Mouse (Mus musculus) left cerebral cortex, postnatal 14 days (tissue): ENCODE measurements around the gene Samd5. TPM values are rescaled to one million over a fixed set of nuclear protein-coding genes. Genes with fewer than 3 reads are reported as not detected.

ENCODE experiments used
- DNase-seq, 2 experiments: peaks; one replicate each; pipeline ENCODE4 v3.0.0; 2021 to 2022; ENCODE audit warnings: low spot score in 2 of 2, mixed read lengths in 1 of 2
- intact Hi-C: fragments of 180-260 bp; cut with DNase I; formaldehyde crosslinking; loops from one replicate; pipeline ENCODE4 v1.15.1; 2025
- total RNA-seq, 2 experiments: library from RNA; stranded (reverse); gene quantifications; 2 replicates each; pipeline ENCODE4 v1.2.3; 2021

The Samd5 gene
- total RNA-seq, 2 experiments from 2014 or later = 12.4 to 14.4 TPM

GRCm38 (mm10) chr10:9670351-9670750 is 4.7 kb downstream of the Samd5 start:
- intact Hi-C loops = loop anchor here (5.0 to 10.0 kb wide), 2 partner anchors 78 to 876 kb away; no protein-coding TSS in a partner anchor
- no peak for DNase-seq

GRCm38 (mm10) chr10:9668791-9669190 is 6.2 kb downstream of the Samd5 start:
- intact Hi-C loops = no loop called here
- DNase-seq = no peak

GRCm38 (mm10) chr10:9652946-9653345 is 22.1 kb downstream of the Samd5 start:
- no peak for DNase-seq
- intact Hi-C loops = no loop called here

GRCm38 (mm10) chr10:9650050-9650825 is 24.8 kb downstream of the Samd5 start:
- DNase-seq = peak; percentile 24 to 37
- intact Hi-C loops = no loop called here

- intact Hi-C loops = no loop called here
Measured at GRCm38 (mm10) chr10:9648464-9648863, 26.5 kb downstream of the Samd5 start.

GRCm38 (mm10) chr10:9647741-9648140 is 27.3 kb downstream of the Samd5 start:
- no peak for DNase-seq
- intact Hi-C loops = no loop called here

More at GRCm38 (mm10) chr10:9648464-9648863, 26.5 kb downstream of the Samd5 start:
- DNase-seq = no peak

GRCm38 (mm10) chr10:9646391-9646790 is 28.6 kb downstream of the Samd5 start:
- intact Hi-C loops = no loop called here

GRCm38 (mm10) chr10:9643531-9643930 is 31.5 kb downstream of the Samd5 start:
- no peak for DNase-seq
- intact Hi-C loops = no loop called here

More at GRCm38 (mm10) chr10:9646391-9646790, 28.6 kb downstream of the Samd5 start:
- no peak for DNase-seq

- peak; percentile 53 to 66 for DNase-seq
- intact Hi-C loops = no loop called here
Measured at GRCm38 (mm10) chr10:9642077-9642476, 32.9 kb downstream of the Samd5 start.

GRCm38 (mm10) chr10:9640678-9641077 is 34.3 kb downstream of the Samd5 start:
- intact Hi-C loops = no loop called here
- DNase-seq = no peak

- intact Hi-C loops = no loop called here
- no peak for DNase-seq
Measured at GRCm38 (mm10) chr10:9640056-9640455, 35.0 kb downstream of the Samd5 start.

GRCm38 (mm10) chr10:9625356-9625755 is 49.7 kb downstream of the Samd5 start:
- intact Hi-C loops = no loop called here
- DNase-seq = no peak

- DNase-seq = no peak
- intact Hi-C loops = no loop called here
Measured at GRCm38 (mm10) chr10:9621926-9622688, 52.9 kb downstream of the Samd5 start.

- intact Hi-C loops = no loop called here
- no peak for DNase-seq
Measured at GRCm38 (mm10) chr10:9621055-9621454, 54.0 kb downstream of the Samd5 start.

GRCm38 (mm10) chr10:9615009-9615408 is 60.0 kb downstream of the Samd5 start:
- no peak for DNase-seq
- intact Hi-C loops = no loop called here

- intact Hi-C loops = no loop called here
- no peak for DNase-seq
Measured at GRCm38 (mm10) chr10:9608854-9609253, 66.2 kb downstream of the Samd5 start.

- DNase-seq = no peak
- intact Hi-C loops = no loop called here
Measured at GRCm38 (mm10) chr10:9607155-9607554, 67.9 kb downstream of the Samd5 start.

- intact Hi-C loops = no loop called here
- no peak for DNase-seq
Measured at GRCm38 (mm10) chr10:9605635-9606034, 69.4 kb downstream of the Samd5 start.

- intact Hi-C loops = no loop called here
Measured at GRCm38 (mm10) chr10:9603290-9603689, 71.7 kb downstream of the Samd5 start.

GRCm38 (mm10) chr10:9602845-9603244 is 72.2 kb downstream of the Samd5 start:
- intact Hi-C loops = no loop called here
- DNase-seq = peak in 1 of 2 experiments; percentile 12

More at GRCm38 (mm10) chr10:9603290-9603689, 71.7 kb downstream of the Samd5 start:
- peak in 1 of 2 experiments; percentile 7 for DNase-seq
